Mouse (Mus musculus) lung, adult 2 months (tissue): ENCODE data around the gene Pfas. TPM values are rescaled to one million over a fixed set of nuclear protein-coding genes. Genes with fewer than 3 reads are reported as not detected.
"Not testable (repeated sequence)": the region's sequence is repeated elsewhere in the genome, so short reads cannot be mapped to it uniquely, and the experiment has no call there.

Experiments
- DNase-seq: peaks from one replicate; pipeline ENCODE4 v3.0.0; 2022
- H3K4me1 ChIP-seq: fragments of 200-500 bp; 2 replicates; pipeline ENCODE4 v1.6.1; 2011; ENCODE audit warnings: low read length; ENCODE audit not compliant: control insufficient read depth, insufficient read depth
- H3K4me3 ChIP-seq: fragments of 200-500 bp; replicated peaks from 2 replicates; pipeline ENCODE3; 2011; ENCODE audit warnings: low read depth, mild to moderate bottlenecking, control low read depth, low read length; ENCODE audit errors: extremely low read depth
- CTCF ChIP-seq: fragments of 200-500 bp; IDR thresholded peaks from 2 replicates; pipeline ENCODE4 v1.5.1; 2011; ENCODE audit warnings: mild to moderate bottlenecking, low read length, control low read depth; ENCODE audit not compliant: insufficient read depth
- POLR2A ChIP-seq: fragments of 200-500 bp; IDR thresholded peaks from 2 replicates; pipeline ENCODE4 v1.6.1; 2011; ENCODE audit warnings: low read depth, mild to moderate bottlenecking, control low read depth, low read length, borderline replicate concordance; ENCODE audit errors: extremely low read depth
- WGBS: fragments of 180-500 bp; shearing (Covaris S2); methylation state at CpG from one replicate; pipeline ENCODE4 v1.1.7; 2018; 5-methylcytosine and 5-hydroxymethylcytosine counted together
- polyA plus RNA-seq: library from polyadenylated mRNA; depleted of rRNA; stranded (reverse); fragments of >200 nt; gene quantifications from 2 replicates; pipeline ENCODE4 v1.2.3, GENCODE M21; 2012

Gene Pfas
- polyA plus RNA-seq, 1 experiment = 11.3 TPM

DNA sequence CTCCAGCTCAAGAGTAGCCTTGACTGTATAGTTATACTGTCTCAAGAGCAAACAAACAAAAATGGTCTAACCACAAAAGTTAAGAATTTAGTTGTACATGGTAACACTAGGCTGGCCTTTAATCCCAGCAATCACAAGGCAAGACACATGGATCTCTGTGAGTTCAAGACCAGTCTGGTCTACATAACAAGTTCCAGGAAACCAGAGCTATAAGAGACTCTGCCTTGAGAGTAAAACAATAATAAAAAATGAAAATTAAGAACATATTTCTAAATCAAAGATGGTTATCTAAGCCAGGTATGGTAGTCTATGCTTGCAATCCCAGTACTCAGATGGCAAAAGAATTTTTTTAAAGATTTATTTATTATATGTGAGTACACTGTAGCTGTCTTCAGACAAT is 43.2 kb downstream of the Pfas start:
- DNase-seq = no peak
- TF ChIP-seq CTCF = no peak
- TF ChIP-seq POLR2A = no peak

DNA sequence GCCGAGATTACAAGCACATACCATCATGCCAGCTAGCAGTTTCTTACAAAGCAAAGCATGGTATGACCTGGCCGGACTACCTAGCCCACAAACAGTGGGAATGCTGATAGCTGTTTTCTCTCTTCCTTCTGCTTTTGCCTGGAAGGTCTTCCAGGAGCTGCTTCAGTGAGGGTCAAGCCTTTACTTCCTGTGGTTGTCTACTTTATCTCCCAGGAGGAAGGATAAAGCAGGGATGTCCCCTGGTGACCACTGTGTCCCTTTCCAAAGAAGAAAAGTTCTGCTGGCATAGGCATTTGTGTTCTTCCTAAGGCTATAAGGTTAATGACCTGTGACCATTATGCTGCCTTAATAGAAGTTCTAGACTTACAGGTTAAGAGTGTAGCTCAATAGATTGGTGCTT is 44.9 kb downstream of the Pfas start:
- DNase-seq = no peak
- 67% methylated on average over 2 of the region's 2 CpGs for WGBS
- no peak overlapping the region for H3K4me3 ChIP-seq
- no peak for TF ChIP-seq CTCF
- no peak for TF ChIP-seq POLR2A
- H3K4me1 ChIP-seq = no peaks in the 10 kb centered on the region

More for the DNA sequence above, 43.2 kb downstream of the Pfas start:
- peaks cover 7% of the 10 kb centered on the region for H3K4me1 ChIP-seq
- no peak overlapping the region for H3K4me3 ChIP-seq

DNA sequence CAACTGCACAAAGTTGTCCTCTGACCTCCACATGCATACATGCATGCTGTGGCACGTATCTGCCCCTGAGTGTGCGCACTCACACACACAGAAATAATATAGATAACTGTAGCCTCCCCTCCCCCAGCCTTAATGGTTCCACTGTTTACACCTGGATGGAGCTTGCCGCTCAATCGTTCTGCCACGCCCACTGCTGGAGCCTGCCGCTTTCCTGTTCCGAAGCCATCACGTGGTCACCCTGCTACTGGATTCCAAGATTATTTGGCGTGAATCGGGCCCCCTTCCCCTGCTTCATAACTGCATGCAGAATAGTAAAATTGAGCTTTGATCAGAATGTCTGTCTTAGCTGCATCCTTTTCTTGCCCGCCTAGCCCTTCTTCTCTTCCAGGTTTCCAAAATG is 46.1 kb downstream of the Pfas start:
- H3K4me3 ChIP-seq, H3K4me1 ChIP-seq, DNase-seq: not testable (repeated sequence)
- WGBS = 22% methylated on average over 11 of the region's 11 CpGs

DNA sequence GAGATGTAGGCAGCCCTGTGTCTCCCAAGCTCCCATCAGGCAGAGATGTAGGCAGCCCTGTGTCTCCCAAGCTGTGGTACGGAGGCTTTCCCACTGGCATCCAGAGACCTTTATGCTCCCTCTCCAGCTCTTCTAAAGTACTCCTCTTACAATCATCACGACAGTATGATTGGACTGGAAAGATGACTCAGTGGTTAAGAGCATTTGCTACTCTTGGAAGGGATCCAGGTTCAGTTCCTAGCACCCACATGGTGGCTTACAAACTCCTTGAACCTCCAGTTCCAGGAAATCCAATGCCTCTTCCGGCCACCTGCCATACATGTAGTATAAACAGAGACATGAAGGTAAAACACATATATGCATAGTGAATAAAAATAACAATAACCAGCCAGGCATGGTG is 46.7 kb downstream of the Pfas start:
- WGBS = 37% methylated on average over 3 of the region's 3 CpGs
- Histone ChIP-seq H3K4me3 (no peak overlapping the region), H3K4me1 (no peaks in the 10 kb centered on the region)
- TF ChIP-seq POLR2A (no peak), CTCF (no peak)
- no peak for DNase-seq

DNA sequence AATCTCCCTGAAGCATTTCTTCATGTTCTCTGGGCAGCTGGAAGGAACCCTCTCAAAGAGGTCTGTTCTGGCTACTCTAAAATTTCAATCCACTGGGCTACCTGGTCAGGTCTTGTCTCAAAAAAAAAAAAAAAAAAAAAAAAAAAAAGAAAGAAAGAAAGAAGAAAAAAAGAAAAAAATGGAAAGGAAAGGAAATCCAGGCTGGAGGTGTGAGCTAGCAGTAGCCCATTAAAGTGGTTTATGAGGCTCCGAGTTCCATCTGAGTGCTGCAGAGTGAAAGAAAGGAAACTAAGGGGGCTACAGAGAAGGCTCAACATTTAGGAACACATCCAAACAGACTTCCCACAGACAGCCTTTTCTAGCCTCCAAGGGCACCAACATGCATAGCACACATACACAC is 50.3 kb downstream of the Pfas start:
- Histone ChIP-seq H3K4me3 (no peak overlapping the region), H3K4me1 (no peaks in the 10 kb centered on the region)
- no peak for DNase-seq
- no peak for TF ChIP-seq POLR2A
- no peak for TF ChIP-seq CTCF
- WGBS = 96% methylated on average over 1 of the region's 1 CpGs

DNA sequence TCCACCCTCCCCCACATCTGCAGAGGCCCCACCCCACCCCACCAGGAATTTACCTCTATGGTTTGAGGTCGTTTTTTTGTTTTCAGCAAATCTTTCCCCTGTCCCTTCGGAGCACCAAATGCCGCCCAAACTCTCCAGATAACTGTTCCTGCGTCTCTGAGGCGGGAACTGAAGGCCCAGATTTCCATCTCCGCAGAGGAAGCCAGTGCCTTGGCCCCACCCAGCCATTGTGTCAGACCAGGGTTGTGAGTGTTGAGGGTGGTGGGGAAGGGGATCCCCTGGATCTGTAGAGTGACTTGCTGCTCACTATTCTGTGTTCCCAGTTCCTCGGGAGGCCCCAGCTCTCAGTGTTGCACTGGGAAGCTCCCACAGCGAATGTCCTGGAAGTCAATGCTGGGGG is 51.0 kb downstream of the Pfas start, which contains the start of gene Arhgef15:
Arhgef15 (minus strand) TSS at position 173 of the 400 bp plus-strand sequence.
- WGBS = 43% methylated on average over 8 of the region's 8 CpGs
- DNase-seq = no peak
- TF ChIP-seq POLR2A (peak; percentile 58; the same call in 1 of the 2 replicates), CTCF (no peak)
- H3K4me3 ChIP-seq = peak within 1 kb of the TSS; percentile 87
- no peaks in the 10 kb centered on the region for H3K4me1 ChIP-seq

DNA sequence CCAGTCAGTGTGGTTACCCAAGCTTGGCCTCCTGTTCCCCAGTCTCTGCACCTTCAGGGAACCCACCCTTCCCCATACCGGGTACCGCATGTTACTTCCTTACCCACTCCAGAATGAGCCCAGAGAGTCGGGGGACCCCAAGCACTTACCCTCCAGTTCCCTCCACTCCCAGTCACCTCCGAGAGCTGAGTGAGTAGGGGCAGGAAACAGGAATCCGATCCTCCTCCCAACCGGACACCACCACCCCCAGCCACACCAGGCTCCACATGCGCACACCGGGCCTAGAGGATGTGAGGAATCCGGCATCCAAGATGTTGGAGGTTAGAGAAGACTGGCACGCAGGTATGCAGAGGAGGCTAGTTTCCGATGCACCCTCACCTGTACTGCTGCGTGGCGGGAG is 51.6 kb downstream of the Pfas start:
- Histone ChIP-seq H3K4me1 (no peaks in the 10 kb centered on the region; the same call in 1 of the 2 replicates), H3K4me3 (peak overlapping the region; percentile 87)
- DNase-seq = no peak
- peak; percentile 72; the same call in 1 of the 2 replicates for TF ChIP-seq POLR2A
- no peak for TF ChIP-seq CTCF
- 29% methylated on average over 13 of the region's 13 CpGs for WGBS

DNA sequence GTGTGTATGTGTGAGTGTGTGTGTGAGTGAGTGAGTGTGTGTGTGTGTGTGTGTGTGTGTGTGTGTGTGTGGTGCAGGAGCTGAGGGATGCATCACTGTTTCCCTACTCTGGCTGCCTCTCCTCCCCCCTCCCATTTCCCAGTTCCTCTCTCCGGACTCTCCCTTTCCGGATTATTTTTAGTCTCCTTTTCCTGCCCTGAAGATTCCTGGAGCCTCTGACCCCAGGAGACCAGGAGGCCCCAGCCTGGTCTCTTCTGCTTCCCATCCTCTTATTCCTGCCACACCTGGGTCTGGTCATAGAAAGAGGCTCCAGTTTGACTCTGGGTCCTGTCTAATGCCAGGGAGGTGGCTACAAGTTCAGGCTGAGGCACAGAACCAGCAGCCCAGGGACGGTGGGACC is 52.2 kb downstream of the Pfas start:
- H3K4me3 ChIP-seq = peak overlapping the region; percentile 87
- DNase-seq = no peak
- H3K4me1 ChIP-seq = no peaks in the 10 kb centered on the region; the same call in 1 of the 2 replicates
- 23% methylated on average over 3 of the region's 3 CpGs for WGBS
- TF ChIP-seq POLR2A (no peak), CTCF (no peak)

DNA sequence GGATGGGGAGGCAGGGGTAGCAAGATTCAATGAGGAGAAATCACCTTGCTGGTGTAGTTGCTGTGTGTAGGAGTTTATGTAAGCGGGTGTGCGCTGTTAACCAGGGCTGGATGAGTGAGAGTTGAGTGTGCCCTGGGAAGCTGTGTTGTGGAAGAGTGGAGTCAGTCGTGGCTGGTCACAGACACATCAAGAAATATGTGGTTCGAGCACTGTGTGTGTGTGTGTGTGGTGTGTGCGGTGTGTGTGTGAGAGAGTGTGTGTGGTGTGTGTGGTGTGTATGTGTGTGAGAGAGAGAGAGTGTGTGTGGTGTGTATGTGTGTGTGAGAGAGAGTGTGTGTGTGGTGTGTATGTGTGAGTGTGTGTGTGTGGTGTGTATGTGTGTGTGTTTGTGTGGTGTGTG is 52.8 kb downstream of the Pfas start:
- no peak for TF ChIP-seq CTCF
- no peak for TF ChIP-seq POLR2A
- H3K4me1 ChIP-seq = no peaks in the 10 kb centered on the region; the same call in 1 of the 2 replicates
- H3K4me3 ChIP-seq = peak overlapping the region; percentile 50
- WGBS = 44% methylated on average over 5 of the region's 5 CpGs
- DNase-seq = no peak

DNA sequence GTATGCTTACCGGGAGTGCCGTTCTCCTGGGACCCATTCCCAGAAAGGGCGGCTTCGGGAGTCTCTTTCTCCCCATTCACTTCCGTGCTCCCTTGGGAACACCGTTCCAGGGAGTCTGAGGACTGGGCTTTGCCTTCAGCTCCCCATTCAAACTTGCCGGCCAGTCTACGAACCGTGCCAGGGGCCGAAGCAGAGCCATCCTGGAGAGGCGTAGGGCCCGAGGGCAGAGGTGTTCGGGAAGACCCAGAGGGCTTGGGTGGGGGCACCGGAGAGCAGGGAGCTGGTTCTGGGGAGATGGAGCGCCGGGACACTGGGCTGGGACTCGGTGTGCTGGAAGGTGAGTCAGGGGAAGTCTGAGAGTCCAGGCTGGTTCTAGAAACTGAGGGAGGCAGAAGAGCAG is 53.9 kb downstream of the Pfas start:
- no peak for DNase-seq
- TF ChIP-seq POLR2A (no peak), CTCF (no peak)
- peak overlapping the region; percentile 17 for H3K4me3 ChIP-seq
- 2% methylated on average over 17 of the region's 17 CpGs for WGBS
- H3K4me1 ChIP-seq = no peaks in the 10 kb centered on the region; the same call in 1 of the 2 replicates

DNA sequence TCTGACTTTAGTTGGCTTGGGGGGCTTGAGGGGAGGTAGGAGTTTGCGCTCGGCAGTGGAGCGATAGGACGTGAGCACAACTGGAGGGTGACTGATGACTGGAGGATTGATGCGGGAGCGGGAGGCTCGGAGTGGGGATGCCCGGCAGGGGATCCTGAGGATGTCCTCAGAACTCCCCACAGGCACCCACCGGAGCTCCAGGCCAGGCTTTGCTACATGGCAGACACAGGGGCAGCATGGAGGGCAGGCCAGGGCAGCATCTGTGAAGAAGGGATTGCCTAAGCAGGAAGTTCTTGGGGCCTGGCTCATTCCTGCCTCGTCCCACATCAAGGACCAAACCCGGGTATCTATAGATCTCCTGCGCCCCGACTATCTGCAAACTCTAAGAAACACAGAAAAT is 54.4 kb downstream of the Pfas start:
- Histone ChIP-seq H3K4me3 (peak overlapping the region; percentile 29), H3K4me1 (no peaks in the 10 kb centered on the region; the same call in 1 of the 2 replicates)
- DNase-seq = no peak
- WGBS = 19% methylated on average over 13 of the region's 13 CpGs
- no peak for TF ChIP-seq CTCF
- no peak for TF ChIP-seq POLR2A

DNA sequence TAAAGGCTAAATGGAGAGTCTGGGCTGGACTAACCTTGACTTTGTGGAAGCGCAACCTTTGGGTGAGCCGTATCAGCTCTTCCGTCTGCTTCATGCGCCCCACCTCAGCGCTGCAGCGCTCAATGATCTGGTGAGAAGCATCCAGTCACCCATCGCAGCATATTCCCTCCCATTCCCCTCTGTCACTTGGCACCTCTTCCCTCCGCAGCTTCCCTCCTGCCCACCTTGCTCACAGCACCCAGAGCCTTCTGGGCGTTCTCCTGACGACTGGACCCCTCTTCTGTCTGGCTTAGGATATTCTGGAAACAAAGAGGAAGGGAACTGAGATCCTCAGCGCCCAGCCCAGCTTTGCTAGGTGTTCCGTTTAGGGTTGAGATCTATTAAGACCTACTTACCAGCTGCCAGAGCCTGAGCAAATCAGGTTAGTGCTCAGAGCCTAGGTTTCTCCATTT is 60.7 kb downstream of the Pfas start:
- no peak overlapping the region for H3K4me3 ChIP-seq
- H3K4me1 ChIP-seq = no peaks in the 10 kb centered on the region; the same call in 1 of the 2 replicates
- TF ChIP-seq POLR2A (no peak), CTCF (no peak)
- no peak for DNase-seq
- 47% methylated on average over 12 of the region's 12 CpGs for WGBS
